Mouse (Mus musculus) liver, embryonic 14.5 days (tissue): Measurements from ENCODE around the gene Nkapl.

Experiments used
- CTCF ChIP-seq: IDR thresholded peaks from 2 replicates; pipeline ENCODE4 v1.5.1; 2016; ENCODE audit warnings: antibody characterized with exemption, low read depth, control low read depth
- EP300 ChIP-seq: IDR thresholded peaks from 2 replicates; pipeline ENCODE4 v1.6.1; 2016; ENCODE audit warnings: antibody characterized with exemption, low read depth

DNA sequence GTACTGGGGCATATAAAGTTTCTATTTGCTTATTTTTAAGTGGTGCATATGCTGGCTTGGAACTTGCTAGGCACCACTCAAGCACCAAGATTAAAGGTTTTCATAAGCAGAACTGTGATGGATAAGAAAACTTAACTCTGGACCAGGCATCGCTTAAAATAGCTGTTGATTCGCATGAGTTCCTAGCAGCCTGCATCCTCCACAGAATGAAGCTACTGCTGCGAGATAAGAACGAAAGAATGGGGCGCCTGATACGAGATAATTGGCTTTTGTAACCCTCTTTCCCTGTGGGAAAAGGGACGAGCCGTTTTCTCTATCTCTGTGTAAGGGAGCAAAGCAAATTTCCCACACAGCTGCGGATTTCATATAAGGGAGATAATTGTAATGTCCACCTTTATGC, 788 bp upstream of the Nkapl start:
- no peak for TF ChIP-seq EP300
- no peak for TF ChIP-seq CTCF
